Mouse (Mus musculus) megakaryocyte, embryonic 14.5 days (primary cell): ENCODE results near the gene Sfrp2.

Experiments
- FLI1 ChIP-seq: IDR thresholded peaks from 2 replicates; pipeline ENCODE4 v1.6.1; 2012; ENCODE audit warnings: low read length, inconsistent platforms, mixed read lengths
- GATA1 ChIP-seq: IDR thresholded peaks from 3 replicates; pipeline ENCODE4 v1.6.1; 2012; ENCODE audit warnings: mixed read lengths, low read length, inconsistent platforms, borderline replicate concordance

- TF ChIP-seq GATA1 (no peak), FLI1 (no peak)
Observed at GRCm38 (mm10) chr3:83784726-83785125, 18.6 kb downstream of the Sfrp2 start.
